Mouse (Mus musculus) activated CD4-positive, CD25-positive, alpha-beta regulatory T cell, adult 4 months (primary cell): Measurements from ENCODE around the gene Lrp8. TPM values are rescaled to one million over a fixed set of nuclear protein-coding genes. Genes with fewer than 3 reads are reported as not detected.

ENCODE experiments used
- ATAC-seq: one replicate; pipeline ENCODE4 v1.8.0; 2017
- polyA plus RNA-seq, 2 experiments: library from polyadenylated mRNA; unstranded; fragments of 100-300 nt; shearing (Covaris generic); gene quantifications; one replicate each; pipeline ENCODE4 v1.2.1; 2017

The Lrp8 gene
- 1 to 10 TPM; 1.6 to 2.1 TPM for polyA plus RNA-seq

GRCm38 (mm10) chr4:107802185-107802449 is at the start of gene Lrp8:
Gene Lrp8, plus strand, starts transcription at chr4:107802261.
- ATAC-seq, result peak; percentile 56

GRCm38 (mm10) chr4:107756222-107756621 is 45.8 kb upstream of the Lrp8 start:
- ATAC-seq, result no peak

DNA sequence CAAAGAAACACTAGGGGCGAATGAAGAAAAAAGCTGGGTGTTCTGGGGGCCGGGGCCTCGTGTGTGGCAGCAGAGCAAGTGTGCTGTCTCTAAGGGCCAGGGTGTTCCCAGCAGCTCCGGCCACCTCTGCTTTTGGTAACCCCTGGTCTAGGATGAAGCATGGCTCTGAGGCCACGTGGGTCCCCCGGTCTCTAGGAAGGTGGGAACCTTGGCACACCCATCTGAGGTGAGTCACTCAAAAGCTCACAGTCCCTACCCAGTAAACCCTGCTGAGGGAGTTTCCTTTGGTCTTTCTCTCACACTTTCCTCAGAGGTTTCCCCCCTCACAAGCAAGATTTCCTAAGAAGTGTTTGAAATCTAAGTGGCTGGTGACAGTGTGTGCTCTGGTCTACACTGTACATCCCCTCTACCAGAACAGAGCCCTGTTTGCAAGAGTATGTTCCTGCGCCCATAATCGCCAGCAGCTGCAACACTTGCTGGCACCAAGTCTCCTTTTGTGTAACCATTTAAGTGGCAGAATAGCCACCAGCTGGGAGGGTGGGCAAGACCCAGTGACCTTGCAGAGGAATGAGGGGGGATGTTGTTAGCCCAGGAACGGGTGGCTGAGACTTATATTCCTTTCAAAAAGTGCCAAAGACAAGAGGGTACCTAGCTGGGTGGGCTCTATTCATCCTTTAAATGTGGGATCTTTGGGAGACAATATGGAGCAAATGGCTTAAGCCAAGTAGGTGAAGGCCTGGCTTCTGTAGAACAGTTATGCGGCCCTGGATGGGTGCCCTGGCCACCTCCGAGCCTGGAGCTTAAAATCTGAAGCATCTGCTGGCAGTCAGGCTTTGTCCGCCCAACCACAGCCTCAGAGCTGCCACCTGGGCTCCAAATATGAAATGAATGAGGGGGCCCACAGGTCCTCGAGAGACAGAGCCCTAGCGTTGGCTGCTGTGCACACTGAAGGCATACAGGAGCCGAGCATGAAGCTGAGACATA is 44.3 kb upstream of the Lrp8 start:
- no peak for ATAC-seq

GRCm38 (mm10) chr4:107758938-107759337 is 43.1 kb upstream of the Lrp8 start:
- no peak for ATAC-seq

DNA sequence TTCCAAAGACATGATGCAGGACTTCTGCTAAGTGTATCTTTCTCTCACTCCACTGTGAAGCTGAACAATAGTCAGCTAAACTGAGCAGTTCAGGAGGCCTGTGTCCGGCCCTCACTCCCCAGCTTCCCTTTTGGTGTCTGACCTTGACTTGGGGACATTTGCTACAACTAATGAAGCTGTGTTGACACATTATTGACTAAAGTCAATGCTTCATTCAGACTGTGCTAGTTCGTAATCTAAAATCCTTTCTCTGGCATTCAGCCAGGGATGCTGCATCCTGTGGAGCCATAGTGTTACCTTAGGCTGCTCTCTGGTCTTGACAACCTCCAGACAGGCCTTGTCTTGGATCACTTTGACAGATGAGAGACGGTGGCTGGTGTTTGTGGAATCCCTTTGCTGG is 39.1 kb upstream of the Lrp8 start:
- ATAC-seq, result no peak

DNA sequence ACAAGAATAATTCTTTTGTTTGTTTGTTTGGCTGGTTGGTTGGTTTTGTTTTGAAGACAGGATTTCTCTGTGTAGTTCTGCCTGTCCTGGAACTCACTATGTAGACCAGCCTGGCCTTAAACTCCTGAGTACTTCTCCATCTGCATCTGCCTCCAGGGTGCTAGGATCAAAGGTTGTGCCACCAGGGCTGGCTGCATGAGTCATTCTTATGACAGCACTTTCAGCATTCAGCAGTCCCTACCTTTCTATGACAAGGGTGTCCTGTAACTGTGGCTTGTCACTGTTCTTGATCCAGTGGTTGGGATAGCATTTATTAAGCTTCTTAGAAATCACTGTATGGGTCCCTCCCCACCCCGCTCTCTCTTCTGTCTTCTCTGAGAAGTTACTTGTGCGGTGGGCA is 38.5 kb upstream of the Lrp8 start:
- no peak for ATAC-seq

- ATAC-seq, result no peak
These were observed 36.8 kb upstream of the Lrp8 start for GRCm38 (mm10) chr4:107765196-107765813.

GRCm38 (mm10) chr4:107766182-107766581 is 35.9 kb upstream of the Lrp8 start:
- ATAC-seq, result no peak

DNA sequence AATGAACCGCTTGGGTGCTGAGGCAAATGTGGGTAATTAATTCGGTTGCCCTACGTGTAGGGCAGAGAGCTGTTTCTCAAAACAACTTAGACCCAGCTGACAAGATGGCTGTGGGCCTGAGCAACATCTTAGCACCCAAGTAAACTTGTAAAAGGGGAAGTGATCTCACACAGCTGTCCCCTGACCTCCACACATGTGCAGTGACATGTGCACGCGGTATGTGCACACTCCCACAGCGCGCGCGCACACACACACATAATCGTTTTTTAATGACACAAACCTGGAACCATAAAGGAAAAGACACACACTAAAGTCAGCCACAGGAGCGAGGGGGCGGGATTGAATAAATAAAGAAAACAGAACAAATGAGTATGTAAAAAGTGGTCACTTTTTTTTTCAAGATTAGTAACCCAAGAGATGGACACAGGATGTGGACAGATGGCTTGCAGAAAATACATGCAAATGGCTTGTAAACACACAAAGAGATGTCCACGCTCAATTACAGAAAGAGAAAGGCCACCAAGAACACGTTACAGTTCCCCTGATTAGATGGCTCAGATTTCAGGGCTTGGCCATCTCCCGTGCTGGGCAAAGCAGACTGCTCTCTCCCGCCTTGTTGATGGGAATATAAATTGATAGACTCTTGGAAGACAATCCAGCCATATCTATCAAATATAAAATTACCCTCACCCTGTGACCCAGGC is 29.8 kb upstream of the Lrp8 start:
- ATAC-seq, result no peak

DNA sequence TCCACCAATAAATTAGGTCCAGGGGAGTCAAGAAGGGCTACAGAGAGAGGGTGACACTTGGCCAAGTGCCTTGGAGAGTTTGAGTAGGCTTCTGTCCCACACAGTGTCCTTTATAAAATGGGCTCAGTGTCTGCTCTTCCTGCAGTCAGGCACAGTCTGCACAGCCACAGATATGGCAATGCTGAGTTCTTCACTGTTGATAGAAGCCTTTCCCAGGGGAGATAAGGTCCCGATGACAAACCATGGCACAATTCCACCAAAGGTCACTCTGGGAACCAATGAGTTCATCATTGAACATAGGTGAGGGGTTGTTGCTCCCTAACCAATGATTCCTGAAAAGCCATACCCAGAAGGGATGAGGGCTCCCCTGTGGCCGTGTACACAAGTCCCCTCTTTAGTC is 27.2 kb upstream of the Lrp8 start:
- ATAC-seq, result no peak

GRCm38 (mm10) chr4:107775672-107776071 is 26.4 kb upstream of the Lrp8 start:
- no peak for ATAC-seq

DNA sequence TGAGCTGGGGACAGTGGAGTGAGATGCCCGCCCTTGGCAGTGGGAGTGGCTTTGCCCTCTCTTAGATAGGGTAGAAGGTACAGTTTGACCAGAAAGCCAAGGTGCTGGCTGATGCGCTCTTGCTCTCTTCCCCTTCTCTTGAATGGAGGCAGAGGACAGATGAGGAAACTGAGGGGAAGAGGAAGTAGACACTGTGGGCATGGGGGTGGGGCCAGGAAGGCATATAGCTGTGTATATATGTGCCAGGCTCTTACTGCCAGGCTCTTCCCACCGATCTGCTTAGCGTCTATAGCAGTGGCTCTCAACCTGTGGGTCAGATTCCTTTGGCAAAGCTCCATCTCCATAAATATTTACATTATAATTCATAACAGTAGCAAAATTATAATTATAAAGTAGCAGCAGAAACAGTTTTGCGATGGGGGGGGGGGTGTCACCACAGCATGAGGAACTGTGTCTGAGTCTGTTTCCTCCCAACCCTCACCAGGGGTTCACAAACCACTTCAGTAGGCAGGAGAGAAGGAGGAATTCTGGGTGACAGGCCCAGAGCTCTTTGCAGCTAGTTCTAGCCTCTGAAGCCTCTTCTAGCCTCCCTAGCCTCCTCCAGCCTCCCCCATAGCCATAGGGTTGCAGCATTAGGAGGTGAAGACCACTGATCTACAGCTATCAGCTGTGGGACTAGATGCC is 24.9 kb upstream of the Lrp8 start:
- ATAC-seq, result no peak

GRCm38 (mm10) chr4:107783541-107783940 is 18.5 kb upstream of the Lrp8 start:
- ATAC-seq, result no peak

- no peak for ATAC-seq
These were observed 13.2 kb upstream of the Lrp8 start for GRCm38 (mm10) chr4:107788841-107789240.

- no peak for ATAC-seq
These were observed 1.3 kb upstream of the Lrp8 start for GRCm38 (mm10) chr4:107800801-107801200.

- ATAC-seq, result peak; percentile 4
These were observed 486 bp upstream of the Lrp8 start for GRCm38 (mm10) chr4:107801366-107802184.

- peak; percentile 10 for ATAC-seq
These were observed 630 bp downstream of the Lrp8 start for GRCm38 (mm10) chr4:107802450-107803331.

DNA sequence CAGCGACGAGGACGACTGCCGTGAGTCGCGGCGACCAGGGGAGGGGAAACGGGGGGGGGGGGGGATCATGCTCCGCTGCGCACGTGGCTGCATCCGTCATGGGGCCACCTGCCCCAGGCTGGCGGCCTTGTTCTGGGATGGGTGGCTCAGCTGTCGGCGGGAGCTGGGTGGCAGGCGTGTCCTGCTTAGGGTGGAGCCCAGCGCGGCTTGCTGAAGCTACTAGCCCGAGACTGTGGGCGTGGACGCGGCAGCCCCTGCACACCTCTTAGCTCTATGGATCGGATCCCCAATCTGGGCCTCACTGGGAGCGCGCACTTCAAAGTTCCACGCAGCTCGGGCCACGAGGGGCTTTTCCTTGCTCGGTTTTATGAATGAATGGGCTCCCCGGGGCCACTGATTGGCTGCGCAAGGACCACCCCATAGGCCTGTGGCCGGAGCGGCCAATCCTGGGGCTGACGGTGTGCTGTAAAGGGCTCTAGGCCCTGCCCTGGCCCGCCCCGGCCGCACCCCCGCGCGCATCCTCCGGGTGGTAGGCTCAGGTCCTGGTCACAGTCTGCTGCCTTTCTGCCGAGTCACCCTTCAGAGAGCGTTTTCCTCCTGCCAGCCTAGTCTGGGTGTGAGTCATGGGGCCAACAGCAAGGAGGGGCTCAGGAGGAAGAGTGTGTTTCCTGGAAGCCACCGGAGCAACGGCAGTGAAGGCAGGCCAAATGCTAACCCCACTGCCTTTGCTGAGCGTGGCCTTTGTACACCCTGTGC is 1.5 kb downstream of the Lrp8 start:
- ATAC-seq, result peak; percentile 57

GRCm38 (mm10) chr4:107805491-107805890 is 3.4 kb downstream of the Lrp8 start:
- no peak for ATAC-seq

GRCm38 (mm10) chr4:107807796-107808195 is 5.7 kb downstream of the Lrp8 start:
- ATAC-seq, result no peak
